Comparison of ENCODE assay signal across 9 mouse cellular contexts in genomic region chr16:43573181-43573833, GRCm38 (mm10).
DNase-seq lines count a peak whose midpoint lies in the region; ATAC-seq and TF ChIP-seq lines count a peak whose summit lies in the region.
"Had no signal": no experiment of that assay in that cellular context is flagged by ENCODE, and none has a peak within 500 bp of the region (broad histone marks: within the 10 kb centered on the region; RNA-seq: fewer than 3 reads in every experiment).

No protein-coding gene starts in this region.

- intact Hi-C loops in left cerebral cortex, adult 2 months (cut with DNase I) = loop anchor here (2.0 to 10.0 kb wide), 2 partner anchors 33 to 399 kb away; no protein-coding TSS in a partner anchor
- intact Hi-C loops in left cerebral cortex, postnatal 14 days (cut with DNase I) = loop anchor here (5.0 kb wide), 1 partner anchor 61 kb away; no protein-coding TSS in a partner anchor

- TF ChIP-seq CTCF in left cerebral cortex, adult 2 months (IDR thresholded peaks at IDR 0.05) = no peak

- no peak for DNase-seq in left cerebral cortex, adult 2 months (ENCODE audit: extremely low spot score in 1 of 2, low spot score in 2 of 2)
- no peak for DNase-seq in left cerebral cortex, postnatal 14 days (ENCODE audit: low spot score in 2 of 2)
- peak; percentile 77 for DNase-seq in adrenal gland, adult 2 months
- DNase-seq in left cerebral cortex, adult 18-20 months (ENCODE audit: low spot score in 2 of 2) = no peak
- DNase-seq in frontal cortex, adult 2 months (ENCODE audit: extremely low spot score in 1 of 2, low spot score in 1 of 2) = no peak
- no peak for DNase-seq in cerebellum, adult 11 months

- H3K4me2 ChIP-seq in heart, embryonic 11.5 days = no peak overlapping the region
- no peak overlapping the region; the same call in 1 of the 2 replicates for H3K4me2 ChIP-seq in midbrain, embryonic 13.5 days (replicated peaks)
- H3K4me2 ChIP-seq: limb, embryonic 12.5 days had no signal

- H3K27ac ChIP-seq in left cerebral cortex, adult 2 months = peak overlapping the region; percentile 80
- peak overlapping the region; percentile 47; the same call in 1 of the 2 replicates for H3K27ac ChIP-seq in heart, embryonic 11.5 days (ENCODE audit: low read depth, low read length)
- H3K27ac ChIP-seq in midbrain, embryonic 13.5 days = peak overlapping the region; percentile 79
- H3K27ac ChIP-seq: limb, embryonic 12.5 days had no signal

- no peaks in the 10 kb centered on the region for H3K36me3 ChIP-seq in heart, embryonic 11.5 days (ENCODE audit: control insufficient read depth, insufficient read depth, low read length)
- H3K36me3 ChIP-seq in midbrain, embryonic 13.5 days = peaks cover 22% of the 10 kb centered on the region
- H3K36me3 ChIP-seq: limb, embryonic 12.5 days had no signal

- no peak overlapping the region for H3K4me3 ChIP-seq in left cerebral cortex, adult 2 months
- no peak overlapping the region for H3K4me3 ChIP-seq in heart, embryonic 11.5 days (ENCODE audit: low read depth, low read length)
- H3K4me3 ChIP-seq in midbrain, embryonic 13.5 days (replicated peaks) = no peak overlapping the region
- H3K4me3 ChIP-seq: limb, embryonic 12.5 days had no signal

- no peaks in the 10 kb centered on the region for H3K9me3 ChIP-seq in heart, embryonic 11.5 days (replicated peaks; ENCODE audit: control insufficient read depth, low read length)
- H3K9me3 ChIP-seq in midbrain, embryonic 13.5 days = no peaks in the 10 kb centered on the region
- H3K9me3 ChIP-seq: limb, embryonic 12.5 days had no signal

- no peaks in the 10 kb centered on the region for H3K27me3 ChIP-seq in heart, embryonic 11.5 days (ENCODE audit: control insufficient read depth, insufficient read depth, low read length)
- H3K27me3 ChIP-seq in midbrain, embryonic 13.5 days = no peaks in the 10 kb centered on the region
- H3K27me3 ChIP-seq: limb, embryonic 12.5 days had no signal

- 54% methylated on average over 14 of the region's 14 CpGs for WGBS in heart, embryonic 11.5 days (ENCODE audit: insufficient replicate concordance)
- WGBS in midbrain, embryonic 13.5 days = 21% methylated on average over 14 of the region's 14 CpGs

- ATAC-seq in heart, embryonic 11.5 days (replicated peaks; ENCODE audit: insufficient number of reproducible peaks, low FRiP score, low TSS enrichment) = no peak
- peak; percentile 41; the same call in 1 of the 2 replicates for ATAC-seq in midbrain, embryonic 13.5 days

- H3K9ac ChIP-seq in heart, embryonic 11.5 days (ENCODE audit: low read depth, low read length) = no peak overlapping the region
- H3K9ac ChIP-seq in midbrain, embryonic 13.5 days (replicated peaks) = no peak overlapping the region
- H3K9ac ChIP-seq: limb, embryonic 12.5 days had no signal

- H3K4me1 ChIP-seq in heart, embryonic 11.5 days (ENCODE audit: control insufficient read depth, insufficient read depth, low read length) = peaks cover 44% of the 10 kb centered on the region
- H3K4me1 ChIP-seq in midbrain, embryonic 13.5 days (replicated peaks) = peaks cover 54% of the 10 kb centered on the region
- H3K4me1 ChIP-seq: limb, embryonic 12.5 days had no signal
